Mouse (Mus musculus): Measurements from ENCODE around the gene Ttc5. TPM values are rescaled to one million over a fixed set of nuclear protein-coding genes. Genes with fewer than 3 reads are reported as not detected.

Ttc5 gene
- polyA plus RNA-seq, 1 experiment from 2014 or later = 88.7 TPM

- DNase-seq (ENCODE audit: low spot score) (no peak), ATAC-seq (replicated peaks; ENCODE audit: insufficient number of reproducible peaks, low FRiP score, low TSS enrichment, low read depth) (no peak)
- no peak overlapping the region for H3K27ac ChIP-seq (replicated peaks; ENCODE audit: low read depth, low read length)
- no peaks in the 10 kb centered on the region for H3K4me1 ChIP-seq (ENCODE audit: control insufficient read depth, insufficient read depth, low read length)
- no peaks in the 10 kb centered on the region for H3K36me3 ChIP-seq (replicated peaks; ENCODE audit: control insufficient read depth, insufficient read depth, low read depth, low read length)
- H3K27me3 ChIP-seq (ENCODE audit: control insufficient read depth, insufficient read depth, low read length) = no peaks in the 10 kb centered on the region
- WGBS = 88% methylated on average over 4 of the region's 4 CpGs
- no peak overlapping the region for H3K4me2 ChIP-seq (ENCODE audit: low read depth, low read length)
- H3K9me3 ChIP-seq (replicated peaks; ENCODE audit: control insufficient read depth, low read length) = no peaks in the 10 kb centered on the region
- no peak overlapping the region for H3K4me3 ChIP-seq (ENCODE audit: low read depth, low read length)
- no peak overlapping the region for H3K9ac ChIP-seq (replicated peaks; ENCODE audit: low read length)
Measured at GRCm38 (mm10) chr14:50795965-50796364, 10.6 kb upstream of the Ttc5 start.

GRCm38 (mm10) chr14:50795261-50795935, 10.1 kb upstream of the Ttc5 start:
- DNase-seq (ENCODE audit: low spot score) (no peak), ATAC-seq (replicated peaks; ENCODE audit: insufficient number of reproducible peaks, low FRiP score, low TSS enrichment, low read depth) (no peak)
- Histone ChIP-seq H3K4me2 (ENCODE audit: low read depth, low read length) (no peak overlapping the region), H3K4me1 (ENCODE audit: control insufficient read depth, insufficient read depth, low read length) (no peaks in the 10 kb centered on the region), H3K36me3 (replicated peaks; ENCODE audit: control insufficient read depth, insufficient read depth, low read depth, low read length) (no peaks in the 10 kb centered on the region), H3K4me3 (ENCODE audit: low read depth, low read length) (no peak overlapping the region), H3K9me3 (replicated peaks; ENCODE audit: control insufficient read depth, low read length) (no peaks in the 10 kb centered on the region), H3K27ac (replicated peaks; ENCODE audit: low read depth, low read length) (no peak overlapping the region), H3K27me3 (ENCODE audit: control insufficient read depth, insufficient read depth, low read length) (no peaks in the 10 kb centered on the region), H3K9ac (replicated peaks; ENCODE audit: low read length) (no peak overlapping the region)
- WGBS = 92% methylated on average over 24 of the region's 24 CpGs

- no peaks in the 10 kb centered on the region for H3K4me1 ChIP-seq (ENCODE audit: control insufficient read depth, insufficient read depth, low read length)
- H3K27ac ChIP-seq (replicated peaks; ENCODE audit: low read depth, low read length) = no peak overlapping the region
- no peak overlapping the region for H3K4me3 ChIP-seq (ENCODE audit: low read depth, low read length)
- no peak overlapping the region for H3K9ac ChIP-seq (replicated peaks; ENCODE audit: low read length)
- peak; percentile 52 for DNase-seq (ENCODE audit: low spot score)
- WGBS = 10% methylated on average over 2 of the region's 2 CpGs
- H3K9me3 ChIP-seq (replicated peaks; ENCODE audit: control insufficient read depth, low read length) = no peaks in the 10 kb centered on the region
- H3K27me3 ChIP-seq (ENCODE audit: control insufficient read depth, insufficient read depth, low read length) = no peaks in the 10 kb centered on the region
- H3K4me2 ChIP-seq (ENCODE audit: low read depth, low read length) = no peak overlapping the region
- H3K36me3 ChIP-seq (replicated peaks; ENCODE audit: control insufficient read depth, insufficient read depth, low read depth, low read length) = no peaks in the 10 kb centered on the region
- no peak for ATAC-seq (replicated peaks; ENCODE audit: insufficient number of reproducible peaks, low FRiP score, low TSS enrichment, low read depth)
Measured at GRCm38 (mm10) chr14:50788157-50788556, 2.8 kb upstream of the Ttc5 start.

DNA sequence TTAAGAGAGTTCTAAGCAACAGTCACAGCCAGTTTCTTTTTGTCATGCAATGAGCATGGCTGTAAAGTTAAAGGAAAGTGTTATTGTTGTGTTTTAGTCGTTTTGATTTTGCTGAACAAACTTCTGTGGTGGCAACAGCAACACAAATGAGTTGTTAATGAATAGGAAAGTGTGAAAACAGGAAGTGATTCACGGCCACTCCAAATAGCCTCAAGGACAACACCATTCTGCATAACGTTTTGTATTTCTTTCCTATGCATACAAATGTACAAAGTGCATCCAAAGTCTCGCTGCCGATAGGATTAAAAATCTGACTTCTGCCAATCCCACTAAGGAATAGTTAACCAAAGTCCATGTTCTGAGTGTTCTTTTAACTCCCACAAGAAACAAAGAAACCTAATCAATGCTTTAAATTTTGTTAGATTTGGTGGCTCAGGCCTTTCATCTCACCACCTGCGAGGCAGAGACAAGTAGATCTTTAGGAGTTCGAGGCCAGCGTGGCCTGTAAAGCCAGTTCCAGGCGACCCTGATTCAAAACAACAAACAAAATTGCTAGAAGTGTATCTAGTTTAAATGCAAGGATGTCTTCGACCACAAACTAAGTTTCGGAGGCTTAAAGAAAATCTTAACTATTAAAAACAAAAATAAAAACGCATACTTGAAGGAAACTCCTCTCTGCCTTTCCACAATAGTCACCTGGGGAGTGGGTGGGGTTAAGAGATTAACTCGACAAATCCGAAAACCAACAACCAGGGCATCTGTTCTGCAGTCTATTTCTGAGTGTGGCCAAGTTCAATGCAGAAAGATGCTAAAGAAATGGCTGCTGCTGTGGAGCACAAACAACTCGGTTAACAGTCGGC, 698 bp downstream of the Ttc5 start:
- no peaks in the 10 kb centered on the region for H3K9me3 ChIP-seq (replicated peaks; ENCODE audit: control insufficient read depth, low read length)
- no peaks in the 10 kb centered on the region for H3K4me1 ChIP-seq (ENCODE audit: control insufficient read depth, insufficient read depth, low read length)
- DNase-seq (ENCODE audit: low spot score) = peak; percentile 18
- H3K9ac ChIP-seq (replicated peaks; ENCODE audit: low read length) = peak overlapping the region; percentile 84
- WGBS = 27% methylated on average over 16 of the region's 16 CpGs
- no peak for ATAC-seq (replicated peaks; ENCODE audit: insufficient number of reproducible peaks, low FRiP score, low TSS enrichment, low read depth)
- H3K27me3 ChIP-seq (ENCODE audit: control insufficient read depth, insufficient read depth, low read length) = no peaks in the 10 kb centered on the region
- 0 out of 2 replicates have a peak overlapping the region, but pooled peaks have one; percentile 11 for H3K27ac ChIP-seq (replicated peaks; ENCODE audit: low read depth, low read length)
- H3K4me3 ChIP-seq (ENCODE audit: low read depth, low read length) = peak overlapping the region; percentile 83
- peak overlapping the region; percentile 19 for H3K4me2 ChIP-seq (ENCODE audit: low read depth, low read length)
- peaks cover 3% of the 10 kb centered on the region; the same call in 1 of the 2 replicates for H3K36me3 ChIP-seq (replicated peaks; ENCODE audit: control insufficient read depth, insufficient read depth, low read depth, low read length)

GRCm38 (mm10) chr14:50782166-50782565, 3.2 kb downstream of the Ttc5 start:
- no peaks in the 10 kb centered on the region for H3K27me3 ChIP-seq (ENCODE audit: control insufficient read depth, insufficient read depth, low read length)
- DNase-seq (ENCODE audit: low spot score) = no peak
- H3K9me3 ChIP-seq (replicated peaks; ENCODE audit: control insufficient read depth, low read length) = no peaks in the 10 kb centered on the region
- no peak overlapping the region for H3K4me3 ChIP-seq (ENCODE audit: low read depth, low read length)
- WGBS = 95% methylated on average over 3 of the region's 3 CpGs
- H3K4me1 ChIP-seq (ENCODE audit: control insufficient read depth, insufficient read depth, low read length) = no peaks in the 10 kb centered on the region
- peaks cover 5% of the 10 kb centered on the region; the same call in 1 of the 2 replicates for H3K36me3 ChIP-seq (replicated peaks; ENCODE audit: control insufficient read depth, insufficient read depth, low read depth, low read length)
- H3K4me2 ChIP-seq (ENCODE audit: low read depth, low read length) = no peak overlapping the region
- no peak for ATAC-seq (replicated peaks; ENCODE audit: insufficient number of reproducible peaks, low FRiP score, low TSS enrichment, low read depth)
- no peak overlapping the region for H3K27ac ChIP-seq (replicated peaks; ENCODE audit: low read depth, low read length)
- H3K9ac ChIP-seq (replicated peaks; ENCODE audit: low read length) = no peak overlapping the region

DNA sequence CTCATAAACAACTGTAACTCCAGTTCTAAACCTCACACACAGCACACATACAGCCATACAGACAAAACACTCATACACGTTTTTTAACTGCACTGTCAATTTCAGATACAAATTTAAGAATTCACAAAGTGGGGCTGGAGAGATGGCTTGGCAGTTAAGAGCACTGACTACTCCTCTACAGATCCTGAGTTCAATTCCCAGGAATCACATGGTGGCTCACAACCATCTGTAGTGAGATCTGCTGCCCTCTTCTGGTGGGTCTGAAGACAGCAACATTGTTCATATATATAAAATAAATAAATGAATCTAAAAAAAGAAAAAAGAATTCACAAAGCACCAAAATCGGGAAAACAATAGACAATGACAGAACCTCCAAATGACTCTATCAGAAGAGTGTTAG, 14.0 kb downstream of the Ttc5 start:
- 76% methylated on average over 2 of the region's 2 CpGs for WGBS
- Histone ChIP-seq H3K9ac (replicated peaks; ENCODE audit: low read length) (no peak overlapping the region), H3K36me3 (replicated peaks; ENCODE audit: control insufficient read depth, insufficient read depth, low read depth, low read length) (peaks cover 10% of the 10 kb centered on the region), H3K4me1 (ENCODE audit: control insufficient read depth, insufficient read depth, low read length) (no peaks in the 10 kb centered on the region), H3K9me3 (replicated peaks; ENCODE audit: control insufficient read depth, low read length) (no peaks in the 10 kb centered on the region), H3K4me2 (ENCODE audit: low read depth, low read length) (no peak overlapping the region), H3K4me3 (ENCODE audit: low read depth, low read length) (no peak overlapping the region), H3K27ac (replicated peaks; ENCODE audit: low read depth, low read length) (no peak overlapping the region), H3K27me3 (ENCODE audit: control insufficient read depth, insufficient read depth, low read length) (no peaks in the 10 kb centered on the region)
- no peak for ATAC-seq (replicated peaks; ENCODE audit: insufficient number of reproducible peaks, low FRiP score, low TSS enrichment, low read depth)
- DNase-seq (ENCODE audit: low spot score) = peak; percentile 17

- Histone ChIP-seq H3K4me2 (ENCODE audit: low read depth, low read length) (no peak overlapping the region), H3K27me3 (ENCODE audit: control insufficient read depth, insufficient read depth, low read length) (no peaks in the 10 kb centered on the region), H3K4me3 (ENCODE audit: low read depth, low read length) (no peak overlapping the region), H3K4me1 (ENCODE audit: control insufficient read depth, insufficient read depth, low read length) (no peaks in the 10 kb centered on the region), H3K9me3 (replicated peaks; ENCODE audit: control insufficient read depth, low read length) (no peaks in the 10 kb centered on the region), H3K27ac (replicated peaks; ENCODE audit: low read depth, low read length) (no peak overlapping the region), H3K36me3 (replicated peaks; ENCODE audit: control insufficient read depth, insufficient read depth, low read depth, low read length) (no peaks in the 10 kb centered on the region; the same call in 1 of the 2 replicates), H3K9ac (replicated peaks; ENCODE audit: low read length) (no peak overlapping the region)
- DNase-seq (ENCODE audit: low spot score) = no peak
- ATAC-seq (replicated peaks; ENCODE audit: insufficient number of reproducible peaks, low FRiP score, low TSS enrichment, low read depth) = no peak
- WGBS = 87% methylated on average over 6 of the region's 6 CpGs
Measured at GRCm38 (mm10) chr14:50765736-50766135, 19.6 kb downstream of the Ttc5 start.

Measured in embryonic facial prominence, embryonic 11.5 days (tissue).